Mouse (Mus musculus) limb, embryonic 12.5 days (tissue): ENCODE results near the gene Tbl3. TPM values are rescaled to one million over a fixed set of nuclear protein-coding genes. Genes with fewer than 3 reads are reported as not detected.

ENCODE experiments used
- ATAC-seq: fragments of 200-750 bp; cut with Nextera tagmentation; 2 replicates; pipeline ENCODE4 v1.8.0; 2017; ENCODE audit warnings: low read depth, moderate TSS enrichment; ENCODE audit not compliant: insufficient number of reproducible peaks, insufficient read depth, low FRiP score, low TSS enrichment
- H3K27ac ChIP-seq: fragments of 300-500 bp; sonication (generic); 2 replicates; pipeline ENCODE4 v1.5.1; 2016; ENCODE audit warnings: mild to moderate bottlenecking, moderate library complexity
- H3K27me3 ChIP-seq: fragments of 300-500 bp; sonication (generic); 2 replicates; pipeline ENCODE4 v1.6.1; 2016; ENCODE audit warnings: mild to moderate bottlenecking, moderate library complexity
- H3K36me3 ChIP-seq: fragments of 300-500 bp; sonication (generic); 2 replicates; pipeline ENCODE4 v1.6.1; 2016; ENCODE audit warnings: mild to moderate bottlenecking, moderate library complexity
- H3K4me1 ChIP-seq: fragments of 300-500 bp; sonication (generic); replicated peaks from 2 replicates; pipeline ENCODE4 v1.6.1; 2016
- H3K4me2 ChIP-seq: fragments of 300-500 bp; sonication (generic); 2 replicates; pipeline ENCODE4 v1.6.1; 2016; ENCODE audit warnings: mild to moderate bottlenecking, moderate library complexity
- H3K4me3 ChIP-seq: fragments of 300-500 bp; sonication (generic); replicated peaks from 2 replicates; pipeline ENCODE4 v1.5.1; 2016; ENCODE audit warnings: mild to moderate bottlenecking
- H3K9ac ChIP-seq: fragments of 300-500 bp; sonication (generic); replicated peaks from 2 replicates; pipeline ENCODE4 v1.6.1; 2016; ENCODE audit warnings: mild to moderate bottlenecking, moderate library complexity
- H3K9me3 ChIP-seq: fragments of 300-500 bp; sonication (generic); 2 replicates; pipeline ENCODE4 v1.6.1; 2016; ENCODE audit warnings: mild to moderate bottlenecking, moderate library complexity
- WGBS: fragments of 180-500 bp; shearing (Covaris S2); methylation state at CpG from one replicate; pipeline ENCODE4 v1.1.7; 2016; 5-methylcytosine and 5-hydroxymethylcytosine counted together
- polyA plus RNA-seq: library from polyadenylated mRNA; unstranded; fragments of >200 nt; fragmentation: Nextera tagmentation; extraction: Ambion mirVana; gene quantifications from 2 replicates; pipeline ENCODE4 v1.2.1, GENCODE M21; 2016

Tbl3 gene
- polyA plus RNA-seq, 1 experiment from 2014 or later = 103 TPM

DNA sequence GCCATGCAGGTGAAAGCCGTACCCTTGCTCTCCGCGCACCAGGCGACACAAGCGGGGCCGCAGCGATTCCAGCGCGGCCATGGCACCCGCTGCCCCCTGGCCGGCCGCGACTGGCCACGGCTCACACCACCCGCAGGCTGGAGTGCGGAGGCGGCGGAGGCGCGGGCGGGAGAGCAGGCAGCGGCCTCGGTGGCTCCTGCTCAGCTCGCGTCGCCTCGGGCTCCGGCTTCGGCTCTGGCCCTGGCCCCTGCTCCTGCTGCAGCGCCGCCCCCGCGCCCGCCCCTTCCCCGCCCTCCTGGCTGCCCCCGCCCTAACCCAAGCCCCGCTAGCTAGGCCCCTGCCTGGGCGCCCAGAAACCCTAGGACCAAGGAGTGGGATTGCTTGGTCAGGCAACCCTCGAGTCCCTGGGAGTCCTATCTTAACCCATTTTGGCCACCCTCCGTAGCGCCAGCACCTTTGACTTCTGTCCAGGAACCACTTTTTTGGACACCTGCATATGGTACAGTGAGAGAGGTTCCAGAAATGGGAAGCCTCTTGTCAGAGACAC, 57.3 kb downstream of the Tbl3 start, which contains the start of gene Slc9a3r2:
Gene Slc9a3r2, minus strand, starts transcription at position 258 of the 547 bp plus-strand sequence.
- H3K9me3 ChIP-seq = no peaks in the 10 kb centered on the region

DNA sequence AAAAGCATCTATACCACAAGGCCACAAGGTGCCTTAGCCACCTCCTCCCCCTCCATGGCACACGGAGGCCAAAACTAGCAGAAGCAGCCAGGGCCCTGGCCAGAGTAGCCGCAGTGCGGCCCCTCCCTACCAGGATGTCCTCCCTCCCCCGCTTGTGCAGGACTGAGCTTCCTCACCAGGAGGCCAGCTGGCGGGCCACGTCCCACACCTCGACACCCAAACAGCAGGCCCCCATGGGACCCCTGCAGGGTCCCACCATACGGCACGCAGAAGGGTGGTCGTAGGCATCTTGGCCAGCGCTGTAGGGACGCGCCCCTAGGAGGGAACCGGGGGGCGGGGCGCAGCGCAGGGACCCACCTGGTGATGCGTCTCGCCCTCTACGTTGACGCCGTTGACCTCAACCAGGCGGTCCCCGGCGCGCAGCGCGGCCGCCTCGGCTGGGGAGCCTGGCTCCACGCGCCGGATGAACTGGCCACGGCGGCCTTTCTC, 57.8 kb downstream of the Tbl3 start:
- ATAC-seq = peak; percentile 34; the same call in 1 of the 2 replicates
- Histone ChIP-seq H3K4me3 (peak overlapping the region; percentile 86), H3K4me2 (peak overlapping the region; percentile 78), H3K27ac (peak overlapping the region; percentile 67), H3K27me3 (no peaks in the 10 kb centered on the region), H3K36me3 (peaks cover 27% of the 10 kb centered on the region; the same call in 1 of the 2 replicates), H3K4me1 (peaks cover 39% of the 10 kb centered on the region), H3K9me3 (no peaks in the 10 kb centered on the region), H3K9ac (peak overlapping the region; percentile 90)
- under 1% methylated on average over 35 of the region's 35 CpGs for WGBS

More for the DNA sequence above, 57.3 kb downstream of the Tbl3 start, which contains the start of gene Slc9a3r2:
- Histone ChIP-seq H3K4me1 (peaks cover 33% of the 10 kb centered on the region), H3K4me3 (peak within 1 kb of the TSS; percentile 86), H3K9ac (peak within 1 kb of the TSS; percentile 90), H3K27me3 (no peaks in the 10 kb centered on the region), H3K4me2 (peak within 1 kb of the TSS; percentile 78), H3K27ac (peak within 1 kb of the TSS; percentile 67), H3K36me3 (peaks cover 23% of the 10 kb centered on the region; the same call in 1 of the 2 replicates)
- WGBS = 2% methylated on average over 31 of the region's 41 CpGs
- peak; percentile 78 for ATAC-seq

DNA sequence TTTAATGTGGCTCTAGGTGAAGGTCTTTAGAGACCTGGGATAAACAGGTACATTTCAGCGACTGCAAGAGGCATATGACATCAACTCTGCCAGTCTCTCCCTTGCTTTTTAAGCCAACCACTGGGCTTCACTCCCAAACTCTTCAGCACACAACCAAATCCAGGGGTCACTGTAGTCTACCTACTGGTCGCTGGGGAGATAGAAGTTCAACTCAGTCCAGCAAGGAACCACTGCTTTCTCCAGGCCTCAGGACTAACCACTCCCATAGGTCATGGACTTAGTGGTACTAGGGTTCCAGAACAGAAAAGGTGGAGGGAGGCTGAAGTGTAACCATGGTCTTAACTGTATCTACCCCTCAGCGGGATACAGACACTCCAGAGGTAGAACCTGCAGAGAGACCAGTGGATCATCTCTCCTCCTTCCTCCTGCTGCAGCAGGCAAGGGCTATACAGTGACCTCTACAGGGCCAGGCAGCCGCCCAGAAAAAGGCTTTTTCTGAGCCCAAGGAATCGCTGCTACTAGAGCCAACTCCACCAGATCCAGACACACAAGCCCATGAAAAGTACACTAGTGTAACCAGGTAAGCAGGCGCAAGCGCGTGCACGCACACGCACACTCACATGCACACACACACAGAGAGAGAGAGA, 58.6 kb downstream of the Tbl3 start:
- 74% methylated on average over 10 of the region's 10 CpGs for WGBS
- peak overlapping the region; percentile 78 for H3K4me2 ChIP-seq
- H3K4me3 ChIP-seq = peak overlapping the region; percentile 86
- no peaks in the 10 kb centered on the region for H3K27me3 ChIP-seq
- H3K27ac ChIP-seq = 0 out of 2 replicates have a peak overlapping the region, but pooled peaks have one; percentile 67
- H3K36me3 ChIP-seq = peaks cover 31% of the 10 kb centered on the region; the same call in 1 of the 2 replicates
- peaks cover 46% of the 10 kb centered on the region for H3K4me1 ChIP-seq
- peak overlapping the region; percentile 90 for H3K9ac ChIP-seq
- no peaks in the 10 kb centered on the region for H3K9me3 ChIP-seq
- no peak for ATAC-seq

Other genes starting within 250 kb of the Tbl3 start
- gene E4f1, start 237.3 kb downstream of the Tbl3 start, polyA plus RNA-seq = 37.2 and 45.6 TPM in 2 replicates
- 54.9 and 56.6 TPM in 2 replicates for gene Pgp, start 237.3 kb downstream of the Tbl3 start, polyA plus RNA-seq
- not detected in 2 replicates for gene Bricd5, start 233.8 kb downstream of the Tbl3 start, polyA plus RNA-seq
- gene Mlst8, start 228.6 kb downstream of the Tbl3 start, polyA plus RNA-seq = 34.7 and 35.5 TPM in 2 replicates
- gene Caskin1, start 219.1 kb downstream of the Tbl3 start, polyA plus RNA-seq = 6.1 and 6.5 TPM in 2 replicates
- 97.4 and 101 TPM in 2 replicates for gene Traf7, start 179.7 kb downstream of the Tbl3 start, polyA plus RNA-seq
- gene Rab26, start 173.4 kb downstream of the Tbl3 start, polyA plus RNA-seq = 3.2 and 4.0 TPM in 2 replicates
- gene Pkd1, start 157.8 kb downstream of the Tbl3 start, polyA plus RNA-seq = 23.2 and 32.2 TPM in 2 replicates
- 68.6 and 77.7 TPM in 2 replicates for gene Tsc2, start 75.0 kb downstream of the Tbl3 start, polyA plus RNA-seq
- 23.3 and 24.9 TPM in 2 replicates for gene Nthl1, start 75.0 kb downstream of the Tbl3 start, polyA plus RNA-seq
- gene Slc9a3r2, start 57.3 kb downstream of the Tbl3 start, polyA plus RNA-seq = 58.9 and 59.3 TPM in 2 replicates
- gene Npw, start 49.2 kb downstream of the Tbl3 start, polyA plus RNA-seq = 0.49 and 1.3 TPM in 2 replicates
- gene Zfp598, start 38.0 kb downstream of the Tbl3 start, polyA plus RNA-seq = 24.5 and 28.4 TPM in 2 replicates
- gene Syngr3, start 17.7 kb downstream of the Tbl3 start, polyA plus RNA-seq = 7.5 and 8.2 TPM in 2 replicates
- 49.7 and 53.5 TPM in 2 replicates for gene Gfer, start 11.5 kb downstream of the Tbl3 start, polyA plus RNA-seq
- 1.7 and 1.8 TPM in 2 replicates for gene Noxo1, start 11.4 kb downstream of the Tbl3 start, polyA plus RNA-seq
- 0.29 and 0.41 TPM in 2 replicates for gene Rnf151, start 10.4 kb upstream of the Tbl3 start, polyA plus RNA-seq
- gene Rps2, start 10.5 kb upstream of the Tbl3 start, polyA plus RNA-seq = 1,161 and 1,172 TPM in 2 replicates
- gene Ndufb10, start 16.8 kb upstream of the Tbl3 start, polyA plus RNA-seq = 206 and 217 TPM in 2 replicates
- not detected in 2 replicates for gene Rpl3l, start 20.2 kb upstream of the Tbl3 start, polyA plus RNA-seq
- gene Msrb1, start 29.0 kb upstream of the Tbl3 start, polyA plus RNA-seq = 22.7 and 24.1 TPM in 2 replicates
- 2.7 and 4.0 TPM in 2 replicates for gene Hs3st6, start 45.3 kb upstream of the Tbl3 start, polyA plus RNA-seq
- gene Meiob, start 96.6 kb upstream of the Tbl3 start, polyA plus RNA-seq = not detected in 2 replicates
- 26.3 and 27.6 TPM in 2 replicates for gene Hagh, start 132.5 kb upstream of the Tbl3 start, polyA plus RNA-seq
- 18.6 and 22.5 TPM in 2 replicates for gene Fahd1, start 142.7 kb upstream of the Tbl3 start, polyA plus RNA-seq
- 0.37 and 0.43 TPM in 2 replicates for gene Igfals, start 158.3 kb upstream of the Tbl3 start, polyA plus RNA-seq
- 50.1 and 53.2 TPM in 2 replicates for gene Nubp2, start 178.7 kb upstream of the Tbl3 start, polyA plus RNA-seq
- gene Spsb3, start 179.0 kb upstream of the Tbl3 start, polyA plus RNA-seq = 40.4 and 46.1 TPM in 2 replicates
- gene Eme2, start 187.4 kb upstream of the Tbl3 start, polyA plus RNA-seq = 32.8 and 47.1 TPM in 2 replicates
- gene Mrps34, start 187.5 kb upstream of the Tbl3 start, polyA plus RNA-seq = 89.5 and 94.8 TPM in 2 replicates
- 46.2 and 46.5 TPM in 2 replicates for gene Nme3, start 188.8 kb upstream of the Tbl3 start, polyA plus RNA-seq
- gene Mapk8ip3, start 229.3 kb upstream of the Tbl3 start, polyA plus RNA-seq = 45.0 and 46.5 TPM in 2 replicates